Mouse (Mus musculus) lung, embryonic 14.5 days (tissue): ENCODE measurements around the gene Fbxw5. TPM values are rescaled to one million over a fixed set of nuclear protein-coding genes. Genes with fewer than 3 reads are reported as not detected.

Source experiments
- ATAC-seq: fragments of 200-750 bp; cut with Nextera tagmentation; 2 replicates; pipeline ENCODE4 v1.8.0; 2017; ENCODE audit warnings: mild to moderate bottlenecking, moderate TSS enrichment, moderate library complexity; ENCODE audit not compliant: insufficient read depth
- DNase-seq: peaks from one replicate; pipeline ENCODE4 v3.0.0-alpha.2; 2015
- H3K27ac ChIP-seq: fragments of 300-500 bp; sonication (generic); 2 replicates; pipeline ENCODE4 v1.5.1; 2014; ENCODE audit warnings: low read depth, mild to moderate bottlenecking, moderate library complexity
- H3K27me3 ChIP-seq: fragments of 300-500 bp; sonication (generic); 2 replicates; pipeline ENCODE4 v1.6.1; 2014; ENCODE audit warnings: low read length, control low read depth; ENCODE audit not compliant: insufficient read depth
- H3K36me3 ChIP-seq: fragments of 300-500 bp; sonication (generic); 2 replicates; pipeline ENCODE4 v1.6.1; 2014; ENCODE audit warnings: control low read depth; ENCODE audit not compliant: insufficient read depth
- H3K4me1 ChIP-seq: fragments of 300-500 bp; sonication (generic); 2 replicates; pipeline ENCODE4 v1.6.1; 2014; ENCODE audit warnings: antibody characterized with exemption, control low read depth; ENCODE audit not compliant: insufficient read depth
- H3K4me2 ChIP-seq: fragments of 300-500 bp; sonication (generic); 2 replicates; pipeline ENCODE4 v1.6.1; 2014; ENCODE audit warnings: mild to moderate bottlenecking
- H3K4me3 ChIP-seq: fragments of 300-500 bp; sonication (generic); 2 replicates; pipeline ENCODE4 v1.5.1; 2014; ENCODE audit warnings: low read depth, low read length
- H3K9ac ChIP-seq: fragments of 300-500 bp; sonication (generic); 2 replicates; pipeline ENCODE4 v1.6.1; 2014
- H3K9me3 ChIP-seq: fragments of 300-500 bp; sonication (generic); 2 replicates; pipeline ENCODE4 v1.6.1; 2016; ENCODE audit warnings: low read depth, low read length, control low read depth
- CTCF ChIP-seq: IDR thresholded peaks from 2 replicates; pipeline ENCODE4 v1.5.1; 2016; ENCODE audit warnings: antibody characterized with exemption, low read depth
- WGBS: fragments of 180-500 bp; shearing (Covaris S2); extraction: QIAGEN DNeasy Blood & Tissue Kit; methylation state at CpG from one replicate; pipeline ENCODE4 v1.1.7; 2014; 5-methylcytosine and 5-hydroxymethylcytosine counted together
- polyA plus RNA-seq: library from polyadenylated mRNA; unstranded; fragments of >200 nt; fragmentation: Nextera tagmentation; extraction: Ambion mirVana; gene quantifications from 2 replicates; pipeline ENCODE4 v1.2.1, GENCODE M21; 2014

Gene Fbxw5
- polyA plus RNA-seq, 1 experiment from 2014 or later, result 77.7 TPM

GRCm38 (mm10) chr2:25501593-25502486 lies 1.3 kb downstream of the Fbxw5 start, which contains the start of gene C8g:
TSS of gene C8g (minus strand) at chr2:25501719.
- Histone ChIP-seq H3K27me3 (no peaks in the 10 kb centered on the region), H3K27ac (peak within 1 kb of the TSS; percentile 54; the same call in 1 of the 2 replicates), H3K4me3 (peak within 1 kb of the TSS; percentile 85), H3K36me3 (peaks cover 26% of the 10 kb centered on the region), H3K4me2 (peak within 1 kb of the TSS; percentile 87), H3K9ac (peak within 1 kb of the TSS; percentile 96), H3K4me1 (peaks cover 8% of the 10 kb centered on the region), H3K9me3 (no peaks in the 10 kb centered on the region)
- ATAC-seq (no peak), DNase-seq (no peak)
- TF ChIP-seq CTCF, result 0 out of 2 replicates have a peak, but pooled peaks have one; percentile 8
- 68% methylated on average over 20 of the region's 20 CpGs for WGBS

GRCm38 (mm10) chr2:25502726-25503125 lies 2.2 kb downstream of the Fbxw5 start:
- DNase-seq (no peak), ATAC-seq (no peak)
- Histone ChIP-seq H3K27me3 (no peaks in the 10 kb centered on the region), H3K9me3 (no peaks in the 10 kb centered on the region), H3K4me3 (no peak overlapping the region), H3K4me1 (peaks cover 8% of the 10 kb centered on the region), H3K36me3 (peaks cover 26% of the 10 kb centered on the region), H3K4me2 (no peak overlapping the region), H3K27ac (no peak overlapping the region), H3K9ac (no peak overlapping the region)
- 75% methylated on average over 3 of the region's 3 CpGs for WGBS
- no peak for TF ChIP-seq CTCF

- ATAC-seq, result no peak
Observed at GRCm38 (mm10) chr2:25504538-25504937, 4.0 kb downstream of the Fbxw5 start.

GRCm38 (mm10) chr2:25505000-25505399 lies 4.5 kb downstream of the Fbxw5 start:
- no peaks in the 10 kb centered on the region for H3K9me3 ChIP-seq
- H3K4me2 ChIP-seq, result no peak overlapping the region
- H3K4me1 ChIP-seq, result peaks cover 7% of the 10 kb centered on the region
- H3K27me3 ChIP-seq, result no peaks in the 10 kb centered on the region
- ATAC-seq (no peak), DNase-seq (no peak)
- no peak overlapping the region for H3K4me3 ChIP-seq
- no peak overlapping the region for H3K9ac ChIP-seq
- no peak for TF ChIP-seq CTCF
- WGBS, result 91% methylated on average over 1 of the region's 1 CpGs
- H3K27ac ChIP-seq, result no peak overlapping the region
- H3K36me3 ChIP-seq, result peaks cover 26% of the 10 kb centered on the region

More at GRCm38 (mm10) chr2:25504538-25504937, 4.0 kb downstream of the Fbxw5 start:
- Histone ChIP-seq H3K36me3 (peaks cover 26% of the 10 kb centered on the region), H3K4me2 (no peak overlapping the region), H3K4me1 (peaks cover 8% of the 10 kb centered on the region), H3K27me3 (no peaks in the 10 kb centered on the region), H3K9me3 (no peaks in the 10 kb centered on the region), H3K27ac (no peak overlapping the region), H3K4me3 (no peak overlapping the region), H3K9ac (no peak overlapping the region)
- WGBS, result 95% methylated on average over 19 of the region's 19 CpGs
- TF ChIP-seq CTCF, result no peak
- DNase-seq, result no peak

GRCm38 (mm10) chr2:25505860-25506259 lies 5.3 kb downstream of the Fbxw5 start:
- H3K9me3 ChIP-seq, result no peaks in the 10 kb centered on the region
- no peak overlapping the region for H3K9ac ChIP-seq
- peaks cover 5% of the 10 kb centered on the region for H3K4me1 ChIP-seq
- no peak overlapping the region for H3K27ac ChIP-seq
- peaks cover 26% of the 10 kb centered on the region for H3K36me3 ChIP-seq
- 93% methylated on average over 4 of the region's 4 CpGs for WGBS
- no peak overlapping the region for H3K4me2 ChIP-seq
- H3K4me3 ChIP-seq, result no peak overlapping the region
- ATAC-seq (no peak), DNase-seq (no peak)
- TF ChIP-seq CTCF, result no peak
- H3K27me3 ChIP-seq, result no peaks in the 10 kb centered on the region

GRCm38 (mm10) chr2:25506964-25507363 lies 6.4 kb downstream of the Fbxw5 start:
- Histone ChIP-seq H3K4me2 (no peak overlapping the region), H3K9me3 (no peaks in the 10 kb centered on the region), H3K9ac (no peak overlapping the region), H3K27me3 (no peaks in the 10 kb centered on the region), H3K4me3 (no peak overlapping the region), H3K27ac (no peak overlapping the region), H3K36me3 (peaks cover 26% of the 10 kb centered on the region), H3K4me1 (peaks cover under 1% of the 10 kb centered on the region; the same call in 1 of the 2 replicates)
- WGBS, result 28% methylated on average over 5 of the region's 5 CpGs
- peak; percentile 41 for DNase-seq
- peak; percentile 56 for TF ChIP-seq CTCF
- ATAC-seq, result no peak

GRCm38 (mm10) chr2:25509912-25510311 lies 9.4 kb downstream of the Fbxw5 start:
- H3K27ac ChIP-seq, result no peak overlapping the region
- H3K4me3 ChIP-seq, result no peak overlapping the region
- no peak overlapping the region for H3K4me2 ChIP-seq
- no peaks in the 10 kb centered on the region for H3K27me3 ChIP-seq
- no peaks in the 10 kb centered on the region for H3K4me1 ChIP-seq
- no peak for ATAC-seq
- peak; percentile 27 for DNase-seq
- no peaks in the 10 kb centered on the region for H3K9me3 ChIP-seq
- H3K9ac ChIP-seq, result no peak overlapping the region
- WGBS, result 56% methylated on average over 3 of the region's 3 CpGs
- peaks cover 6% of the 10 kb centered on the region for H3K36me3 ChIP-seq
- TF ChIP-seq CTCF, result 0 out of 2 replicates have a peak, but pooled peaks have one; percentile 21
